Mouse (Mus musculus) common myeloid progenitor, adult 5-6 weeks (primary cell): ENCODE results near the gene Zcchc2. TPM values are rescaled to one million over a fixed set of nuclear protein-coding genes. Genes with fewer than 3 reads are reported as not detected.
A peak's percentile ranks its signal among the peaks of the same experiment; 100 is the strongest.

ENCODE experiments used
- ATAC-seq: replicated peaks from 2 replicates; pipeline ENCODE4 v1.8.0; 2016; ENCODE audit warnings: low read depth, mild to moderate bottlenecking, moderate TSS enrichment, inconsistent platforms; ENCODE audit not compliant: poor library complexity, severe bottlenecking
- total RNA-seq: library from RNA; stranded (forward); fragments of 200-1000, 187-1606 nt; gene quantifications from 2 replicates; pipeline ENCODE4 v1.2.3, GENCODE M21; 2017

The Zcchc2 gene
- 19.6 and 22.2 TPM in 2 replicates for total RNA-seq

DNA sequence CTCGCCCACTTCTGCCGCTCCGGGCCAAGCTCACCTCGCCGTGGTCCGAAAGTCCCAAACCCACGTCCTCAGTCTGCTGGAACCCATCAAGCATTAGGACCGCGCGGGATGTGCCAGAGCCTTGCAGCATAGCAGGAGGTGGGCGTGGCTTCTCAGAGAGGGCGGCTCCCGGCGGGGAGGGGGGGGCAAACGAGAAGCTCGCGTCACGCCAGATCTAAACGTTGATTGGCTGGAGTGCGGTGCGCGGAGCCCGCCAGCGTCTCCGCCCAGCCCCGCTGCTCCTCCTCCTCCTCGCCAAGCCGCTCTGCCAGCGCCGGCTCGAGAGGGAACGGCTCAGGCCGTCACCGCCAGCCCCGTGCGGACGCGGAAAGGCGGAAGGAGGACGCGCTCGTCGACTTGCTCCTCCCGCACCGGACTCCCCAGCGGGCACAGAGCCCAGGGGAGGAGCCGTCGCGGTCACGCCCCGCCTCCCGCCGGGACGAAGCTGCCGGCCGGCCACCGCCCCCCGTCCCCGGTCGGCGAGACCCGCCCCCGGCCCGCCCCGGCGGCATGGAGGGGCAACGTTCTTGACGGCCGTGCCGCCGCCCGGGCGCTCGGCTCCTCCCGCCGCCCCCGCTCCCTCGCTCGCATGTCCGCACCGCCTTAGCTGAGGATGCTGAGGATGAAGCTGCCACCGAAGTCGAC lies at the start of gene Zcchc2:
Zcchc2 (plus strand) TSS at position 269 of the 684 bp plus-strand sequence.
- ATAC-seq: peak; percentile 78

DNA sequence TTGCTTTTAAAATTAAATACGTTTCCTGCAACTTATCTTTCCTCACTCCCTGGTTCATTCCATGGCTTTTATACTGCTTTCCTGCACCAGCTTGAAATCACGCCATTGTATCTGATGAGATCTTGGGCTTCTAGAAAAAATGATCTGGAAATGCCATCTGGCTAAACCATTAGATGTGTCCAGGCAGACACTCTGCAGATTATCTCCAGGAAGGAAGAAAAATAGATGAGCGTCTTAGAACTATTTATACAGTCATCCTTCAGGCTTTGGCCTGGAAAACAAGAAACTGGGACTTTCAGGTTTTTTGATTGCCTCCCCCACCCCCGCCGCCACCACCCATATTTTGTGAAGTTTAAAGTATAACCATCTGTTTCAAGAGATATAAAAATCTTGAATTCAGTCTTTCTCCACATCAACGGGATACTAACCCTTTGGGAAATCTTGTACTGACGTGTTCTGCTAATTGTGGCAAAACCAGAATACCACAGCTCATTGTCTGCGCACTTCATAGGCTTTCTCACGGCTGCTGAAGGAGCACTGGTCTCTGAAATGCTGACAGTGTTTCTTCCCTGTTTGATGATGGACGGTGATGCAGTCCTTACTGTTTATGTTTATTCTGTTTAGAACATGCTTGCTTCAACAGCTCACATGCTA lies 45.2 kb upstream of the Zcchc2 start:
- no peak for ATAC-seq

DNA sequence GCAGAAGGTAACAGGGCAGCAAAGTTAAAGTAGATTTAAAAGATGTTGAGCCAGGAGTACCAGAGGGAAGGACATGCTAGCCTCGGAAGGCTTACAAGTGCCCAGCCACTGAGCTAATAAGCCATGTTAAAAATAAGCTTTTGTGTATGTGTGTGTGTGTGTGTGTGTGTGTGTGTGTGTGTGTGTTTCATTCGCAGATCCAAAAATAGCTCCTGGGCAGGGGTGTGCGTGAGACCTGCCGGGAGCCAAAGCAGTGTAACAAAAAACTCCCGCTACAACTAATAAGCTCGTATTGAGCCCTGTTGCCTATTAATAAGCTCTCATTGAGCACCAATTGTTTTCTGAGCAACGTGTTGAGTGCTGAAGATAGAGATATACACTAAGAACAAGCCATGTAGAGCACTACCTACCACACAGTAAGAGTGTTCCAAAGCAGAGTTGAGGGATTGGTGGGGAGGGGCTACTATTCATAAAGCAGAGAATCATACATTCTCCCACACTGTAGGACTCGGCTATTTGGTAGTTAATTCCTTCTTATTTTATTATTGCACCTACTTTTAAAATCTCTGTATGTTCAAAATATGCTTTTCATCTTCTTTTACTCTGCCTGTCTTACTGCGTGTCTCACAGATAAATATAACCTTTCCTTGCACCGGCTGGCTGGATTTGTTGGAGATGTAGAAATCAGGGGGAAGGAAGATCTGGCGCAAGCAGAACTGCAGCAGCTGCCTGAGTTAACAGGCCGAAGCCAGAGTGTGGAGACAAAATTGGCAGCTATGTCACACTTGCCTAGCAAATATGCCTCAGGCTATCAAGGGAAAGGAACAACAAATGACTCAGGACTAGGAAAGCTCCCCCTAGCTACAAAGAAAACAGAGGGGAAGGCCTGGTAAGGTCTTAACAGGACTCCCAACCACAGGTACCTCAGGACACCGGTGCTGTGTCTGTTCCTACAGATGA lies 43.3 kb upstream of the Zcchc2 start:
- ATAC-seq: no peak

DNA sequence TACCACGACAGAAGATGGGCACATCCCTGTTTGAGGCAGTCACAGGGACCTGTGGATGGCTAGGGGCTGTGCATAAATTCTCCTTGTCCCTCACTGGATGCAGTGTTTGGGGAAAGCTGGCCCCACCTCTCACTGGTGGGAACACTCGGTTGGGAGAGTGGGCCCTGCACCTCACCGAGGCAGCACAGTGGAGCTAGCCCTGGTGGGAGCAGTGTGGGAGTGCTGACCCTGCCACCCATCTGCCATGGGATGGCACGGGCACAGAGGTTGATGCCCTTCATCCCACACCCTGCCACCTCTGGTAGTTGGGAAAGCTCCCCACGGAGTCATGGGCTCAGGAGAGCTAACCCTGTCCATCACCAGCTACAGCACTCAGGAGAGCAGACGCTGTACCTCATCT lies 41.9 kb upstream of the Zcchc2 start:
- ATAC-seq: no peak

DNA sequence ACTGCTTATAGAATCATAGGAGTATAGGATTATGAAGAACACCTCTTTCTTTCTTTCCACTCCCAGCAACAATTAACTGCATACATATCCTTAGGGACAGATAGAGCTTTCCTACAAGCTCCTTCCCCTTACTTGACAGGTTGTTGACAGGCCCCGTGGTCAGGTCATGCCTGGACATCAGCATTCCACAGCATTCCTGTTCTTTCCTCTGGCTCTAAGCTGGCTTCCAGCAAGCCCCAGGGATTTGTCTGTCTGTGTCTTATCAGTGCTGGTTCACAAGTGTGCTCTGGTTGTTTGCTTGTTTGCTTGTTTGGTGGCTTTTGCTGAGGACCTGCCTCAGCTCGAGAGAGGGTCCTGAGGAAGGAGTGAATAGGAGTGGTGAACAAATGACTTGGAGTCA lies 36.6 kb upstream of the Zcchc2 start:
- ATAC-seq: no peak

DNA sequence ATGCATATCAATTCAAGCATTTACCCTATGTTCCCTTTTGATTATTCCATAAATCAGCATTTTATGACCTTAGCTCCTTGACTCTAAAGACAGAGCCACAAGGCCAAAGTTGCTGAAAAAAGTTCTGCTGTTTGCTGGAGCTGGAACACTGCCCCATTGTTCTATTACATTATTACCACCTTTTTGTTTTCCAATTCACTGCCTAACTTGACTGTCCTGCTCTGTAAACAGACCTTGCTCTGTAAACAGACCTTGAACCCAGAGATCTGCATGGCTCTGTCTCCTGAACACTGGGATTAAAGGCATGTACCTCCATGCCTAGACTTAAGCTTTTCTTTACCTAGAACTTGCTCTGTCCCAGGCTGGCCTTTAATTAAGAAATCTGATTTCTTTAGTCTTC lies 36.2 kb upstream of the Zcchc2 start:
- ATAC-seq: no peak

DNA sequence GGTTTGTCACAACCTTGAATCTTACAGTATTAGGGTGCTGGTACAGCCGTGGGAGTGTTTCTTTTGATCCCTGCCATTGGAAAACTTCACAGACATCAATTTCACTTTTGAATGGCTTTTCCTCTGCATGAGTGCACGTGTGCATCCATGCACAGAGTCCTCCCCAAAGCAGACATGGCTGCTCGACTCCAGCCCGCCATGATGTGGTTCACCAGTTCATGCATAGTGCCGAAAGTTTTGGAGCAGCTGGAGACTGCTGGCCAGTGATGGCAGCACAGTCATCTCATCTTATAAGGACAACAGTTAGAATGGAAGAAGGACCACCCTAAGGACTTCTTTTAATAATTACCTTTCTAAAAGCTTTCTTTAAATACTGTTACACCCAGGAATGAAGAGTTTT lies 34.1 kb upstream of the Zcchc2 start:
- ATAC-seq: no peak

DNA sequence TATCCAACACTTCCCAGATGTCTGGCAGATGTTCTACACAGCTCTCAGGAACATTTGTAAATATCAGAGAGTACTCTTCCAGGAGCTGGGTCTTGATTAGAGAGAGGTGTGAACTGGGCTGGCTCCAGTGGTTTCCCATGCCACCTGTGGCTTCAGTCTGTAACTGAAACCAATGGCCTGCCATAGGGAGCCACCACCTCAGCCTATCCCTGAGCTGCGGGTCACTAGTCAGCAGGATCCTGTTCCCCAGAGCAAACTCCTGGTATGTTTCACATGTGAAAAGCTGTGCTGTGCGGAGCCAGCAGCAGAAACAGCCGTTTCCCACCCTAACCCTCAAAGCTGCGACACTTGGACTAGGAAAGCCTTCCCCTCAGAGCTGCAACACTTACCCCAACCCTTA lies 28.7 kb upstream of the Zcchc2 start:
- ATAC-seq: no peak

DNA sequence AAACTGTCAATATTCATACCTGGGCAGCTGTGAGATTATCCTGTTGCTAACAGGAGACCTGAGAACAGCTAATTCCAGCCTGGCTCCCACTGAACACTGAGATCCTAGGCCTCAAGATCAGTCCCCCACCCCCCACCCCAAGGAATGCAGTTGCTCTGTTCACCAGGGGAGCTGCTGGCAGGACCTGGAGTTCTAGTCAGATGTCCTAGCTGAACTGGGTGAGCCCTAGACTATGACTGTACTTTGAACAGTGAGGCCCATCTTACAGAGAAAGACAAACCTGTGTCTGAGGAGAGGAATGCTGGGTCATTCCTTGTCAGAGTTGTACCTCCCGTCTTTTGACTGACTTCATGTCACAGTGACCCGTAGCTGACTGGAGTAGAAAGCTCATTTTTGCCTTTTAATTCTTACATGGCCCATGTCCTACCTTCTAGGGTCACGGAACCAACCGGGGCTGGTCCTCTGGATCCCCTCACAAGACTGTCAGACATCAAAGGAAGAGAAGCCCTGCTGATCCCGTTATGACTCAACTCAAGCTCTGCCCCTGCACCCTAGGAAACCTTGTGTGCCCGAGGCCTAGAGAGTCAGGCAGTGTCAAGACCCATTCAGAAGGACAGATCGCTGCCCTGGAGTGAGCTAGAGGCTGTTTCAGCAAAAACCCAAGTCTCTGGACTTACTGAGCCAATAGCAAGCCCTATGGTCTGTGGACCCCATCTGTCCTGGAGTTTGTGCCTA lies 28.0 kb upstream of the Zcchc2 start:
- ATAC-seq: no peak

DNA sequence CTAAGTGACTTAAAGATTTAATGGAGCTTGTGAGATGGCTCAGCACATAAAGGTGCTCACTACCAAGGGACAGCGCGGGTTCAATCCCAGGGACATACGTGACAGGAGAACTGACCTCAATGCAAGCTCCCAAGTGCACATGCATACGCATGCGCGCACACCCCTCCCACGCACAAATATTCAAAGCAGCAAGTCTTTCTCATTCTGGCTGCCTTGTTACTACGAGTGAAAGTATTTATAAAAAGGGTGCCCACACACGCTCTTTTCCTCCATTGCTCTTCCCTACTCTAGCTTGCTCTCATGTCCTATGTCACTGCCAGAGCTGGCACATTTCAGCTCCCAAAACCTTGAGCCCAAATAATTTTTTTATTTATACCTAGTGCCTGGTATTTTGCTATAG lies 27.4 kb upstream of the Zcchc2 start:
- ATAC-seq: no peak

DNA sequence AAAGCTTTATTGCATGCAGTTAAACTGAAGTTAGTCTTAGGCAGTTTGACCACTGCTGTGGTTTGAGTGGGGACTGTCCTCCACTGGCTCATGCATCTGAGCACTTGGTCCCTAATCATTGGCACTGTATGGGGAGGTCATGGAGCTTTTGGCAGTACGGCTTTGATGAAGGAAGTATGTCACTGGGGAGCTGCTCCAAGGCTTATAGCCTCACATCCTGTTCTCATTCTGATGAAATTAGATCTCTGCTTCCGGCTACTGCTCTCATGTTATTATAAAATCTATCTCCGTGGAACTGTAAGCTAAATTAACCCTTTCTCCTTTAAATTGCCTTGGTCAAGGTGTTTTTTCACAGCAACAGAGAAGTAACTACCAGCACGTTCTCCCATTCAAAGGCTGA lies 25.7 kb upstream of the Zcchc2 start:
- ATAC-seq: 0 out of 2 replicates have a peak, but pooled peaks have one; percentile 16

DNA sequence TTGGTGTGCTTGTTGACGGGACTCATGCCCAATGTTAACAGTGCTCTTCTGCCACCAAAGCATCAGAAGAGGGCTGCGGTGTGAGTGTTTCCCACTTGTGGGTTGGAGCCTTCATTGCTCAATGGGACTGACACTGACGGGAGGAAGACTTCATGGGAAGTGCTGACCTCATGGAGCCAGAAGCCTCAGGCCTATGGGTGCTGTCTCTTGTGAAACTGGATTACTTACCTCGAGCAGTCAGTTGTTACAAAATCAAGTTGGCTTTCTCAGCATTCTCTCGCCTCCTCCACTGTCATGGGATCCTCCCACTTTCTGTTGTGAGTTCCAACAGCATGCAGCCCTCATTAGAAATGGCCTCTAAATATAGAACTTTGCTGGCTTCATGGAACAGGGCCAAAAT lies 25.0 kb upstream of the Zcchc2 start:
- ATAC-seq: peak; percentile 96

DNA sequence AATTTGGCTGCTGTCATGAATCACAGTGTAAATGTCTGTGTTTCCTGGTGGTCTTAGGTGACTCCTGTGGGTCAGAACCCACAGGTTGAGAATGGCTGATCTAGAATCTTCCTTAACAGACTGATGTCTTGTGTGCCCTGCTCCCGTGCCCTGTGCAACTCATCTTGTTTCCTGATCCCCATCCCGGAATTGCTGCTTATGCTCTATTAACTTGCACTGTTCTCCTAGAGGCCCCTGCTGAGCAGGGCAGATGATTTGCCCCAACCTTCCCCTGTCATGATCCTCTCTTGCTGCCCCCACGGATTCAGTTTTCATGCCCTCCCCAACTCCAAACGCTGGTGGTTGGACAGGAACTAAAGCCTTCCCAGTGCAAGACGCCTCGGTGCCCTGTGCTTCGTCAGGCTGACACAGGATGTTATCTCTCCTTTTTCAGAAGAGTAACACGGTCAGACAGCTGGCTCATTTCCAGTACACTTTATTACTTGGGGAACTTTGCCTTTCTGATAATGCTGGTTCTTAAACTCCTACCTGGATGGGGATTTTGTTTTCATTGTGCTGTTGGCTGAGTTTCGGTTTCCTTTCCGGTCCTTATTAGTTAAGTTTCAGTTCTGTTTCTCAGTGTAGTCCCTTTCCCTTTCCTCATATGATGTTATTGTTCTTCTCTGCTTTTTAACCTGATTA lies 18.6 kb upstream of the Zcchc2 start:
- peak; percentile 88 for ATAC-seq

DNA sequence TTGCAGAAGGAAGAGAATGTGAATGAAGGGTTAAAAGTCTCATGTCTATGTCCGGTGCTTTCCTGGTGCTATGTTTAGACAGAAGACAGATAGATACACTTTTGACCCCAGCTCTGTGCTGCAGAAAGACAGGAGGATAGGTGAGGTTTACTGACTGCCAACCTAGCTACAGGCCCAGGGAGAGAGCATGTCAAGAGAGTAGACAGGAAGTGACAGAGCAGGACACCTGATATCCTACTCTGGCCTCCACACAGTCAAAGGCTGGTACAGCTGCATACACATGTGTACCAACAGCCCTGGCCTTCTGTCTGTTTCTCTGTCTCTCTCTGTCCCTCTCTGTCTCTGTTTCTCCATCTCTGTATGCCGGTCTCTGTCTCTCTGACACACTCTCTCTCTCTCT lies 16.2 kb upstream of the Zcchc2 start:
- no peak for ATAC-seq

DNA sequence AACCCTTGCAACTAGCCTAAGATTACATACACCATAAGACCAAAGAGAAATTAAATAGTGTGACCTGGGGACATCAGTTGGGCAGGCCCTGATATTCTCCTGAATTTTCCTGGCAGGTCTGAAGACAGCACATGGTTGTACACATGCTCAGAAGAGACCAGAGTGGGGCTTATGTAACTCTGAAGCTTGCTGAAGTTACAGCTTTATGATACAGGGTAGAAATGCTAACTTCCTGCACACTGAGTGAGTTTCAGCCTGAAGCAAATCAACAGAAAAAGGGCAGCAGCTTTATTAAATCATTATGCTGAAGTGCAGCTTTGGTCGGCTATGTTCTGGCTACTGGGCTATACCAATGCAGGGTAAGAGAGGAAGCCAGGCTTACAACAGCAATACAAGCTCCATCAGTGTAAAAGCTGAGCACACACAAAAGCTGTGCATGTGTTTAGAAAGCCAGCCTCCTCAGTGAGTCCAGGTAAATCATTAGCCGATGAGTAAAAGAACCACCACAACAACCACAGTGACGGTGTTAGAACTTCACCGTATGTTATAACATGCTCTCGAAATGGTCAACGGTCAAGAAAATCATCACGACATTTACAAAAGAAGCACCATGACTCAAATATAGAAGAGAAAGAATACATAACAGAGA lies 12.6 kb upstream of the Zcchc2 start:
- no peak for ATAC-seq

DNA sequence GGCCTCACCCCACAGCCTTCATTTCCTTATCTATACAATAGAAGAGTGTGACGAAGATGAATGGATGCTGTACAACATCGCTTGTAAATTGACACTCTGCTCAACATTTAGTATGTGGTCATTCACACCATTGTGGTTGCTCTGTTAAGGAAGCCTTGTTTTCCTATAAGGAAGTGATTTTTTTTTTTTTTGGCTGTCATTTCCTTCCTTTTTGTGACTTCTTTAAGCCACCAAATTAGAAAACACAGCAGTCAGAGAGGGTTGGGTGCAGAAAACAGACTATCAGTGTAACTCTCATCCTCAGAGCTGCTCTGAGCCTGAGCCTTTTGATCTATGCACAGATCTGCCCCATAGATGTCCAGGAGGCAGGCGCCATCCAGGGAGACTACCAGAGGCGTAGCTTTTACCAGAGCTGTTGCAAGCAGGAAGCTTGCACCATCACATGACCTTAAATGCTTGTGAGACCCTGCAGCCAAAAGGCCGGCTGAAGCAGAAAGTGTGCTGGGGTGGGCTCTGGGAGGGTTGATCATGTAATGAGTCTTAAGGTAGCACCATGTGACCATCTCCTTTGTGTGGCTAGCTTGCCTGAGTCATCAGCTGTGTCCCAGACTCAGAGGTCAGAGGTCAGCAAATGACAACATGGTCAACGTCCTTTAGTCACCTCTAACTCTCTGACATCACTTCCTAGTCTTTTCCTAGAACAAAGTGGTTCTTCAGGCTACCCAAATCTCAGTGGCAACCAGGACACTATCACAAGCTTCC lies 9.2 kb upstream of the Zcchc2 start:
- peak; percentile 89 for ATAC-seq

DNA sequence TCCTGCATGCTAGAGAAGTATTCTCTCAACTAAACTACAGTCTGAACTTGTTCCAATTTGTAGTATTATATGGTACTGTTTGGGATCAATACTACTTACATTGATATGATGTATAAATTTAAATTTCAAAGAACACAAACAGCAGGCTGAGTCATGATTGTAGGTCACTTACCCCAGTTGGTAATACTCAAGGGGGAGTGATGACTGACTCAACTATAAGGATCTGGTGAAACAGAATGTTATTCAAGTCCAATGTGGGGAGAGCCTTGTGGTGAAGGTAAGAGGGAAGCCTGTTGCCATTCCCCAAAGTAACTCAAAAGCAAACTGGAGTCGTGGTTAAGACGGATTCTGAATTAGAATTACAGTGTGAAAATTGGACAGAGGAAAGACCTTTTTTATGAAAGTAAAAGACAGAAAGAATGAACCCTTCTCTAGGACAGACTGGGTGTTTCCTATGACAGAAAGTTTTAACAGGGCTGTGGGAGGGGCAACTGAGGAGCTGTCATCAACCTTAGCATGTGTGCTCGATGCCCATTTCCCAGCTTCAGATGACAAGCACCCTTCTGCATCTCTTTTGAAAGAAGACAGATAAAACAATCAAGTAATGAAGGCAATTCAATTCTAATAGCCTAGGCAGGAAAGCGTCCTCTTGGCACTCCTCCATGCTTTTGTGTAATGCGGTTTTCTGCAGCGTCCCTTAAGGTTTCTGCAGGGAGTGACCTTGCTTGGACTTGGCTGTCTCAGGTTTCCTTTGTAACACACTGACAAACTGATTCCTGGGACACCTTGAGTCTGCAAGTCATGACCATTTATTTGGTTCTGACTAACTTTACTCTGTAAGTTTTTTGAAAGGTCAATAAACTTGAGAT lies 7.5 kb upstream of the Zcchc2 start:
- ATAC-seq: peak; percentile 36

DNA sequence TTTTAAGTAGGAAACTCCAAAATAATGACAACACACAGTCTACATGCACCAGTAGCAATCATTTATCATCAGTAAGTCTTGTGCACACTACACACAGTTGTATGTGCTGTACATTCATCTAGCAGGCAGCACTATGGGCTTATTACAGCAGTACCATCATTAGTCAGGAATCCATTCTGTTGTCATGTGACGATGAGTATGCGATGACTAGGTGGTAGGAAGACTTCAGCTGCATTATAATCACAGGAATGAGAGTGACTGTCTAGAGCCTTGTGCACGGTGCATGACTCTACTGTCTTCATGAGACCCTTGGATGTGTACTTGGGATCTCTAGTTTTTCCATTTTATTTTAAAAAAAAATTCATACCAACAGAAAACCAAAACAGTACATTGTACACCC lies 6.0 kb upstream of the Zcchc2 start:
- no peak for ATAC-seq
